Mouse (Mus musculus): ENCODE measurements at regions not wholly inside any gene's neighbourhood (a gene's known extent, or its start where the extent isn't known, plus 50 kb on each side); places are given as distances from the start of the nearest gene placed in this dataset.
A peak's percentile ranks its signal among the peaks of the same experiment; 100 is the strongest.
"Not testable (repeated sequence)": the region's sequence is repeated elsewhere in the genome, so short reads cannot be mapped to it uniquely, and the experiment has no call there.

- ATAC-seq, result no peak
- Histone ChIP-seq H3K4me1 (ENCODE audit: control insufficient read depth, insufficient read depth, low read depth, low read length) (no peaks in the 10 kb centered on the region), H3K4me3 (ENCODE audit: low read length) (no peak overlapping the region), H3K9ac (ENCODE audit: low read depth, low read length) (no peak overlapping the region), H3K4me2 (ENCODE audit: low read length) (no peak overlapping the region), H3K27ac (ENCODE audit: low read depth, low read length) (no peak overlapping the region), H3K36me3 (ENCODE audit: control insufficient read depth, insufficient read depth, low read length) (no peaks in the 10 kb centered on the region), H3K27me3 (replicated peaks; ENCODE audit: control insufficient read depth, insufficient read depth, low read length) (no peaks in the 10 kb centered on the region), H3K9me3 (ENCODE audit: control insufficient read depth, low read length) (no peaks in the 10 kb centered on the region)
- WGBS, result 76% methylated on average over 2 of the region's 2 CpGs
These were observed 618.7 kb upstream of the Negr1 start for GRCm38 (mm10) chr3:155942896-155943295.

GRCm38 (mm10) chr3:155944042-155944735 is 617.4 kb upstream of the Negr1 start:
- WGBS, result 40% methylated on average over 2 of the region's 2 CpGs
- no peak overlapping the region for H3K4me3 ChIP-seq (ENCODE audit: low read length)
- H3K36me3 ChIP-seq (ENCODE audit: control insufficient read depth, insufficient read depth, low read length), result no peaks in the 10 kb centered on the region
- H3K27ac ChIP-seq (ENCODE audit: low read depth, low read length), result no peak overlapping the region
- H3K27me3 ChIP-seq (replicated peaks; ENCODE audit: control insufficient read depth, insufficient read depth, low read length), result no peaks in the 10 kb centered on the region
- no peaks in the 10 kb centered on the region for H3K4me1 ChIP-seq (ENCODE audit: control insufficient read depth, insufficient read depth, low read depth, low read length)
- H3K4me2 ChIP-seq (ENCODE audit: low read length), result no peak overlapping the region
- ATAC-seq, result no peak
- no peaks in the 10 kb centered on the region for H3K9me3 ChIP-seq (ENCODE audit: control insufficient read depth, low read length)
- no peak overlapping the region for H3K9ac ChIP-seq (ENCODE audit: low read depth, low read length)

GRCm38 (mm10) chr3:155945188-155945587 is 616.4 kb upstream of the Negr1 start:
- Histone ChIP-seq H3K9me3 (ENCODE audit: control insufficient read depth, low read length) (no peaks in the 10 kb centered on the region), H3K27ac (ENCODE audit: low read depth, low read length) (no peak overlapping the region), H3K9ac (ENCODE audit: low read depth, low read length) (no peak overlapping the region), H3K36me3 (ENCODE audit: control insufficient read depth, insufficient read depth, low read length) (no peaks in the 10 kb centered on the region), H3K4me2 (ENCODE audit: low read length) (no peak overlapping the region), H3K4me1 (ENCODE audit: control insufficient read depth, insufficient read depth, low read depth, low read length) (no peaks in the 10 kb centered on the region), H3K4me3 (ENCODE audit: low read length) (no peak overlapping the region), H3K27me3 (replicated peaks; ENCODE audit: control insufficient read depth, insufficient read depth, low read length) (no peaks in the 10 kb centered on the region)
- WGBS, result 93% methylated on average over 2 of the region's 2 CpGs
- ATAC-seq, result no peak

GRCm38 (mm10) chr3:155962496-155962895 is 599.1 kb upstream of the Negr1 start:
- 22% methylated on average over 2 of the region's 2 CpGs for WGBS
- not testable (repeated sequence) for H3K4me2 ChIP-seq (ENCODE audit: low read length); H3K27ac ChIP-seq (ENCODE audit: low read depth, low read length); H3K4me1 ChIP-seq (ENCODE audit: control insufficient read depth, insufficient read depth, low read depth, low read length); H3K9me3 ChIP-seq (ENCODE audit: control insufficient read depth, low read length); H3K36me3 ChIP-seq (ENCODE audit: control insufficient read depth, insufficient read depth, low read length); H3K9ac ChIP-seq (ENCODE audit: low read depth, low read length); H3K4me3 ChIP-seq (ENCODE audit: low read length); H3K27me3 ChIP-seq (replicated peaks; ENCODE audit: control insufficient read depth, insufficient read depth, low read length); ATAC-seq

- WGBS, result 37% methylated on average over 2 of the region's 2 CpGs
- H3K27ac ChIP-seq (ENCODE audit: low read depth, low read length), result no peak overlapping the region
- no peaks in the 10 kb centered on the region for H3K9me3 ChIP-seq (ENCODE audit: control insufficient read depth, low read length)
- ATAC-seq, result no peak; the same call in 1 of the 2 replicates
- H3K36me3 ChIP-seq (ENCODE audit: control insufficient read depth, insufficient read depth, low read length), result no peaks in the 10 kb centered on the region
- no peak overlapping the region for H3K4me3 ChIP-seq (ENCODE audit: low read length)
- no peaks in the 10 kb centered on the region for H3K4me1 ChIP-seq (ENCODE audit: control insufficient read depth, insufficient read depth, low read depth, low read length)
- no peak overlapping the region for H3K9ac ChIP-seq (ENCODE audit: low read depth, low read length)
- H3K27me3 ChIP-seq (replicated peaks; ENCODE audit: control insufficient read depth, insufficient read depth, low read length), result no peaks in the 10 kb centered on the region
- H3K4me2 ChIP-seq (ENCODE audit: low read length), result no peak overlapping the region
These were observed 582.0 kb upstream of the Negr1 start for GRCm38 (mm10) chr3:155979636-155980035.

GRCm38 (mm10) chr3:155994044-155994443 is 567.5 kb upstream of the Negr1 start:
- WGBS, result 47% methylated on average over 2 of the region's 2 CpGs

GRCm38 (mm10) chr3:156017676-156018230 is 543.8 kb upstream of the Negr1 start:
- H3K4me3 ChIP-seq (ENCODE audit: low read length), result no peak overlapping the region
- WGBS, result 32% methylated on average over 7 of the region's 7 CpGs
- H3K36me3 ChIP-seq (ENCODE audit: control insufficient read depth, insufficient read depth, low read length), result no peaks in the 10 kb centered on the region
- no peak overlapping the region for H3K27ac ChIP-seq (ENCODE audit: low read depth, low read length)
- H3K4me1 ChIP-seq (ENCODE audit: control insufficient read depth, insufficient read depth, low read depth, low read length), result no peaks in the 10 kb centered on the region
- no peaks in the 10 kb centered on the region for H3K9me3 ChIP-seq (ENCODE audit: control insufficient read depth, low read length)
- ATAC-seq, result no peak
- H3K9ac ChIP-seq (ENCODE audit: low read depth, low read length), result no peak overlapping the region
- no peak overlapping the region for H3K4me2 ChIP-seq (ENCODE audit: low read length)
- H3K27me3 ChIP-seq (replicated peaks; ENCODE audit: control insufficient read depth, insufficient read depth, low read length), result no peaks in the 10 kb centered on the region

More at GRCm38 (mm10) chr3:155994044-155994443, 567.5 kb upstream of the Negr1 start:
- no peak overlapping the region for H3K27ac ChIP-seq (ENCODE audit: low read depth, low read length)
- no peak for ATAC-seq
- no peaks in the 10 kb centered on the region for H3K36me3 ChIP-seq (ENCODE audit: control insufficient read depth, insufficient read depth, low read length)
- no peaks in the 10 kb centered on the region for H3K27me3 ChIP-seq (replicated peaks; ENCODE audit: control insufficient read depth, insufficient read depth, low read length)
- H3K4me2 ChIP-seq (ENCODE audit: low read length), result no peak overlapping the region
- H3K9me3 ChIP-seq (ENCODE audit: control insufficient read depth, low read length), result no peaks in the 10 kb centered on the region
- no peaks in the 10 kb centered on the region for H3K4me1 ChIP-seq (ENCODE audit: control insufficient read depth, insufficient read depth, low read depth, low read length)
- H3K4me3 ChIP-seq (ENCODE audit: low read length), result no peak overlapping the region
- no peak overlapping the region for H3K9ac ChIP-seq (ENCODE audit: low read depth, low read length)

- H3K9me3 ChIP-seq (ENCODE audit: control insufficient read depth, low read length), result no peaks in the 10 kb centered on the region
- no peak overlapping the region for H3K9ac ChIP-seq (ENCODE audit: low read depth, low read length)
- no peak overlapping the region for H3K4me3 ChIP-seq (ENCODE audit: low read length)
- H3K27ac ChIP-seq (ENCODE audit: low read depth, low read length), result 0 out of 2 replicates have a peak overlapping the region, but pooled peaks have one; percentile 3
- ATAC-seq, result peak; percentile 76
- H3K4me2 ChIP-seq (ENCODE audit: low read length), result no peak overlapping the region
- H3K27me3 ChIP-seq (replicated peaks; ENCODE audit: control insufficient read depth, insufficient read depth, low read length), result no peaks in the 10 kb centered on the region
- WGBS, result 43% methylated on average over 5 of the region's 5 CpGs
- no peaks in the 10 kb centered on the region for H3K36me3 ChIP-seq (ENCODE audit: control insufficient read depth, insufficient read depth, low read length)
- peaks cover 3% of the 10 kb centered on the region; the same call in 1 of the 2 replicates for H3K4me1 ChIP-seq (ENCODE audit: control insufficient read depth, insufficient read depth, low read depth, low read length)
These were observed 532.9 kb upstream of the Negr1 start for GRCm38 (mm10) chr3:156028602-156029188.

- Histone ChIP-seq H3K9me3 (ENCODE audit: control insufficient read depth, low read length) (no peaks in the 10 kb centered on the region), H3K4me1 (ENCODE audit: control insufficient read depth, insufficient read depth, low read depth, low read length) (no peaks in the 10 kb centered on the region), H3K4me2 (ENCODE audit: low read length) (no peak overlapping the region), H3K9ac (ENCODE audit: low read depth, low read length) (no peak overlapping the region), H3K36me3 (ENCODE audit: control insufficient read depth, insufficient read depth, low read length) (no peaks in the 10 kb centered on the region), H3K4me3 (ENCODE audit: low read length) (no peak overlapping the region), H3K27me3 (replicated peaks; ENCODE audit: control insufficient read depth, insufficient read depth, low read length) (no peaks in the 10 kb centered on the region), H3K27ac (ENCODE audit: low read depth, low read length) (no peak overlapping the region)
- 67% methylated on average over 4 of the region's 4 CpGs for WGBS
- no peak for ATAC-seq
These were observed 491.3 kb upstream of the Negr1 start for GRCm38 (mm10) chr3:156070257-156070656.

Measured in hindbrain, embryonic 16.5 days (tissue).